Mouse (Mus musculus) megakaryocyte progenitor cell, adult 5-6 weeks (primary cell): ENCODE results near the gene Osbpl2. TPM values are rescaled to one million over a fixed set of nuclear protein-coding genes. Genes with fewer than 3 reads are reported as not detected.
A peak's percentile ranks its signal among the peaks of the same experiment; 100 is the strongest.

ENCODE experiments used
- ATAC-seq: replicated peaks from 2 replicates; pipeline ENCODE4 v1.8.0; 2016; ENCODE audit warnings: mild to moderate bottlenecking, moderate TSS enrichment, inconsistent platforms; ENCODE audit not compliant: poor library complexity
- total RNA-seq, 2 experiments: library from RNA; stranded (forward) in 1 of 2; stranded (reverse) in 1 of 2; fragments of 157-497, 149-512 nt in 1 of 2; fragments of 200-1000 nt in 1 of 2; gene quantifications; 2 replicates each; pipeline versions ENCODE4 v1.2.3 to v1.2.4; 2015 to 2017

Gene Osbpl2
- total RNA-seq, 2 experiments from 2014 or later: 20.0 to 40.8 TPM

DNA sequence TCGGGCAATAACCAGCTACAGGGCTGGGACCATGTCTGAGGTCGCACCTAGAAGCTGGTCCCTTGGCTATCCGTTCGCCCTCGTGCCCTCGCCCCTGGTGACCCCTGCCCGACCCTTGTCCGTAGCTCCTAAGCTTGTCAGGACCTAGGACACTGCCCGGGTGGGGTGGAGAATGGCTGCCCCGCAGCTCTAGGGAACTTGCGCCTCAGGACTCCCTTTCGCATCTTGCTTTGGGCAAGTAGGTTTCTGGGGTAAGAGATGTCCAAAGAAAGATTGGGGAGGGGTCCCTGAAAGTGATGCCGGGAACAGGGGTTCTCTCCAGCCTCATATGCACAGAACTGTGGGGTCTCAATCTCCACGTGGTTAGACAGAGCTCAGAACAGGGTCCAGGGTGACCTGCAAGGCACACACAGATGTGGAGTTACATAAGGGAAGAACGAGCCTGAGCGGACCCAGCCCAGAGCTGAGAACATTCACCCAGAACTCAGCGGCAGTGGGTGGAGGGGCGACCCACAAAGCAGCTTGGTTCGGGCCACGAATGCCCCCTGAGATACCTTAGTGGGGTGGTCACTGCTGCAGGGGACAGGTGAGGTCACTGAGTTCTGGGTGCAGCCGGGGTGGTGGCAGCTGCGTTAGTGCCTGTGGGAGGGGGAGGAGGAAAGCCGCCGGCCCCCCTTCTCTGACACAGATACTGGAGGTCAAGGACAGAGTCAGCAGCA, 14.3 kb upstream of the Osbpl2 start:
- peak; percentile 44 for ATAC-seq

DNA sequence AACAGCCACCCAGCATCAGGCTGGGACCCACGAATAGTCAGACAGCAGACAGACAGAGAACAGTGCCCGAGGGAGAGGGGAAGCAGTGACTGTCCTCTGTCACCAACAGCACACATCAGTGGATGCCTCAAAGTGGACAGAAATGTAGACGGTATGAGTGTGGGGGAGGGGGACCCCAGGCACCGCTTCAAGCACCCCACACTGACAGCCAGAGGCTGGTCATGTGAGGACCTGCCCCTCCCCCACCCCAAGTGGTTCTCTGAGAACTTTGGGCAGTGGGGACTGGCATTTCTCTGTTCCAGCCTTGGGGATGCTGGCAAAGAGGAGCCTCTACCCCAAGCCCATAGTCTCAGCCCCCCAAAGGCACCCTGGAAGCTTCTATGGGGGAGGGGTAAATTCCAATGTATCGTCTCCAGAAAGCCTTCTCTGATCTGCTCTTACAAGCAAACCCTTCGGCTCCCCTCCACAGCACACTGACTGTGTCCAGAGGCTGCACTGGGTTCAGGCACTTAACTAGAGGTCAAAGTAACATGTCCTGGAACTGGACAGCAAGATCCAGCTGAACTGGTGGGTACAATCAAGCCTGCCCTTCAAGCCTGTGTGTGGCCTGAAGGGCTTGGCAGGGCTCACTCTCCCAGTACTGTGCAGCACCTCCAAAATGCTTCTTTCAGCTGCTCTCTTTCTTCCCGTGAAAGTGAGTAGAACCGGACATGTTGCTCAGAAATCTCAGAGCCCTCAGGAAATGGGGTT, 13.5 kb upstream of the Osbpl2 start:
- ATAC-seq: no peak

- ATAC-seq: peak; percentile 59
Measured at GRCm38 (mm10) chr2:180107081-180107480, 12.0 kb upstream of the Osbpl2 start.

DNA sequence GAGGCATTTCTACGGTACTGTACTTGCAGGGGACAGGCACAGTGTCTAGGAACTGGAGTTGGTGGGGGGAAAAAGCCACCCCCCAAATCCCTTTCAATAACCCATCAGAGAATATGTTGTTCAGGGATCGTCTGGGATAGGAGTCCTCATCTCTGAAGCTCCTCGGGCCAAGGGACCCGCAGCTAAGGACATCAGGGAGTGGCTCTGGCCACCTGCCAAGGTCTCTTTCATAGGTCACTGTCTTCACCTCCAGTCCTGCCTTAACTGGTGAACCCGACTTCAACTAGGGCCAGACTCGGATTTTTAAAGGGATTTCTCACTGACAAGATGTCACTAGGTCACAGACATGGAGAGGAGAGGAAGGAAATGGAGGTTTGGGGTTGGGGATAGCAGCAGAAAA, 10.8 kb upstream of the Osbpl2 start:
- ATAC-seq: no peak

- no peak for ATAC-seq
Measured at GRCm38 (mm10) chr2:180113909-180114890, 4.9 kb upstream of the Osbpl2 start.

GRCm38 (mm10) chr2:180115279-180115678, 3.8 kb upstream of the Osbpl2 start:
- no peak for ATAC-seq

DNA sequence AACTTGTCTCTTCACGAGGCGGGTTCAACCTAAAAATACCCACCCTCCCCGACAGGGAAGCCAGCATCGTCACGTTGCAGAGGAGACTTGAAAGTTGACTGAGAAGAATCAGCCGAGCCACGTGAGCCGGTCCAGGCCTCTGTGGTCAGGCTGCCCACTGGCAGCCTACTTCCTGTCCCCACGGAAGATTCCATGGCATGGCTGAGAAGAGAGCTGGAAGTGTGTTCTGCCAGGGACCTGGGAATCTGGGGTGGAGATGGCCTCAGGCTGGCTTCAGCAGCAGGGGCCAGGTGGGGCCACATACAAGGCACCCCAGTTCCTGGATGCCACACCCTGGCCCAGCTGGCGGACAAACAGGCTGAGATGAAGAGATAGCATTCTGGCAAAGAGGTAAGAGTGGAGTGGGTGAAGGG, 3.0 kb upstream of the Osbpl2 start:
- no peak for ATAC-seq

- ATAC-seq: no peak
Measured at GRCm38 (mm10) chr2:180116741-180117484, 2.2 kb upstream of the Osbpl2 start.

DNA sequence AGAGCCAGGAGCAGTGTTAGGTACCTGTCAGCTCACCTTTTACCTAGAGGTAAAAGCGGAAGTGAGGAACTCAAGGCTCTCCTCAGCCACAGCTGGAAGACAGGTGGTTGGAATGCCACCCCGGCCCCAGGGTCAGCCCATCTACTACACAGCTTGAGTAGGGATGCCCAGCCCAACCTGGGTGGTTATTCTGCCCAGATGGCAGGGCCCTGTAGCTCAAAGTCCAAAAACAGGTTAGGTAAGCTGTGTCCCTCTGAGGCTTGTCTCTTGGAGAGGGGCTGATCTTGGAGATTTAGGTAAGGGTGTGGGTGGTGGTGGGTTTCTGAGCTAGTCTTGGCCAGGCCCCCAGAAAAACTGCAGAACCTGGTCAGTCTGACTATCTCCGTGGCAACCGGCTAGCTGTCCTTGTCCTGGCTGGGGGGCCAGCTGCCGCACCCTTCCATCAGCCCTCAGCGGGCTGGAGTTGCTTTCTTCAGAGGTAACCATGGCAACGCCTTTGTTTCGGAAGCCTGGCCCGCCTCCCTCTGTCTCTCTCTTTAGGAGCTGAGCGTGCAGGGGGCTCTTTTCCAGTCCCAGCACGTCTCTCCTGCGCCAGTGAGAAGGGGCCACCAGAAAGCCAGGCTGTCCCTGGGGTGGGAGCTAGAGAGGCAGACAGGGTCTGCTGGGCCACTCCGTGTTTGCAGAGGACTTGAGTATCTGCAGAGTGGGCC, 1.5 kb upstream of the Osbpl2 start:
- ATAC-seq: no peak

DNA sequence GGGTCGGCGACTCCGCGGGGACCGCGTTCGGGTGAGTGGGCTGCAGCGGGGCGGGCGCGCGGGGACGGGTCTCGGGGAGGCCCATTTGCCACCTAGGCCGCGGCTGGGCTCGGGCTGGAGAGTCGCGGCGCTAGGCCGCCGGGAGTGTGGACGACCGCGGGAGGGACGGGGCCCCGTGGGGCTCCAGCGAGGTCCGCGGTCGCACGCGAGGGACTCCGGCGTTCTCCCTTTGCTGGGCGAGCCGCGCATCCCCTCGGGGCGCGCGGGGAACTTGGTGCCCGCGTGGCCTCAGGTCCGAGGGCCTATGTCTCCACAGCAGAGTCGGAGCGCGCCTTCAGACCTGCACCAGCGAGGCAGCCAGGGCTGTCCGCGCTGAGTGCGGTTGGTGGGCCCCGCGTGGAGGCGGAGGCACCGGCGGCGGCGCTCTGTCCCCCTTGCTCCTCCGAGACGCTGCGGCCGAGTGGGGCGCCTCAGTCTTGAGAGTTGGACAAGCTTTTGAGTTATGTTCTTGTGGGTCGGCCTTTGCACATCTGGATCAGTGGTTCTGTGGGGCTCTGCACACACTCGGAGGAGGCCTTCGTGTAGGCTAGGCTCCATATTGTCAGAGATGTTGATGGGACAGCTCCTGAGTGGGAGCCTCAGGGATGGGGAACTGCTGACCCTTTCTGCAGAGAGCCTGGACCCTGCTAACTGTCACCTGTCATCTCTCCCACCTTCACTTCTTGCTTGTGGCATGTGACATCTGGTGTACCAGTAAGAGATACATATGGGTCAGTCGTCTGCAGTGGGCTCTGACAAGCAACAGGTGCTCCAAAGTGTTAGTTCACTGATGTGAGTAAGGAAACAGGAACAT, 559 bp downstream of the Osbpl2 start:
- ATAC-seq: peak; percentile 7; the same call in 1 of the 2 replicates

DNA sequence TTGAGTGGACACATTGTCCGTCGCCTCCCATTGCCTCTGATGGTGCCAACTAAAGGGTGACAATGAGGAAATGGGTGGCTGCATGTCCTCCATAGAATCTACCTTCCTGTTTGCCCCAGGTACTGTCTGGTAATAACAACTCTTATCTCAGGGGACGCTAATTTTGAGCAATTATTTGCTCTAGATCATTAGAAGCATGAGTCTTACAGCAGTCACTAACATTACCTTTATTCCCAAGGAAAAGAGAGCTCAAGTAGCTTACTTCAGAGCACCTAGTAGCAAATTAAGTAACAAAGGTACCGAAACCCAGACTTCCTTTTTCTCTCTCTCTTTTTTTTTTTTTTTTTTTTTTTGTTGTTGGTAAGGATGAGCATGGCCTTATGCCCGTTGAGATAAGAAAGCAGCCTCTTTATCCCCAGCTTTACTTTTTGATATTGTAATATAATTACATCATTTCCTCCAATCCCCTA, 1.2 kb downstream of the Osbpl2 start:
- ATAC-seq: peak; percentile 10; the same call in 1 of the 2 replicates

GRCm38 (mm10) chr2:180124192-180124591, 5.1 kb downstream of the Osbpl2 start:
- no peak for ATAC-seq

DNA sequence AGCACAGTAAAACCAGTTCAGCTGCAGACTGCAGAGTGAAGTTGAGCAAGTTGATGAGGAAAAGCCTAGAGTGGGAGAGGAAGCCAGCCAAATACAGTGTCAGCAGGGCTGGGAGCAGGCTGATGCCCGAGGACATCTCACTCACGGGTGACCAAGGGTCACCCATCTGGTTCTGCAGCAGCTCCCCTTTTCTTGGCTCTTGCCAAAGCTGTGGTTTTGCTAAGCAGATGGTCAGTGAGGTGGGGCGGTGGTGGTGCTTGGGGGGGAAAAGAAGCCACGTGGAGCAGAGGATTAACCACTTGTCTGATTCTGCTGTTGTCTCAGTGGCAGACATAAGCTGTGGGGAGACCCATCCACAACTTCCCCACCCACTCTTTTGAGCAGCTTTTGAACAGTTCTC, 7.1 kb downstream of the Osbpl2 start:
- ATAC-seq: peak; percentile 70

DNA sequence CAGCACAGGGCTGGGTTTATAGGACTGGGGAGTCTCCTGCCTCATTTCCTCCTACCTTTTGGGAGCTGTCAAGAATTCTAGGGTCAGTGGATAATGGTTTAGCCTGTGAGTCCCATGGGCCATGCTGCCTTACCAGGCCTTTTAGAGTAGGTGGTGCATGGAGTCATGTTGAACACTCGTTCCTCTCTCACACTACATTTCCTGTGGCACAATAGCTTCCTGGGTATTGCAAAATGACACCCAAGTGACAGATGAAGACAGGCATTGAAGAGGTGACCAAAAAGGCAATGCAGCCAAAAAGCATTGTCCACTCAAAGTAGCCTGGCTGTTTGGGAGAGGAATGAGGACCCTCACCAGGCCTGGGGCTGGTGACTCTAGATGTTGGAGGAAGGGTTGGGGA, 8.6 kb downstream of the Osbpl2 start:
- peak; percentile 85 for ATAC-seq

GRCm38 (mm10) chr2:180133231-180133630, 14.1 kb downstream of the Osbpl2 start:
- no peak for ATAC-seq

DNA sequence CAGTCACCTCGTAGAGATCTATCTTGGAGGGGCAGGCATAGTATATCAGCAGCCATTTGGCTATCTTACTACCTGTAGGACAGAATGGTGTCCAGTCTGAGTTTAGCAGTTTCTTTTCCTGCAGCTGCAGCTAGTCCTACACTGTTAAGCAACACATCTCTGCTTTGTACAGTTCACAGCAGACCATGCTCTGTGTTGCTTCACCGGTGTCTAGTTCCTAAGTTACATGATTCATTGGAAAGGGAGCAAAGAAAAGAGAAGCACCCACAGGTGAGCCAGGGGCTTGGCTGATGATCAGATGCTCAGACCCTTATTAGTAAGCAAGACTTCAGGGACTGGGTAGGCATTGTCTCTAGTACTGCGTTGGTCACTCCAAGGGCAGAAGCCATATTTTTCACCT, 14.8 kb downstream of the Osbpl2 start:
- ATAC-seq: peak; percentile 70

DNA sequence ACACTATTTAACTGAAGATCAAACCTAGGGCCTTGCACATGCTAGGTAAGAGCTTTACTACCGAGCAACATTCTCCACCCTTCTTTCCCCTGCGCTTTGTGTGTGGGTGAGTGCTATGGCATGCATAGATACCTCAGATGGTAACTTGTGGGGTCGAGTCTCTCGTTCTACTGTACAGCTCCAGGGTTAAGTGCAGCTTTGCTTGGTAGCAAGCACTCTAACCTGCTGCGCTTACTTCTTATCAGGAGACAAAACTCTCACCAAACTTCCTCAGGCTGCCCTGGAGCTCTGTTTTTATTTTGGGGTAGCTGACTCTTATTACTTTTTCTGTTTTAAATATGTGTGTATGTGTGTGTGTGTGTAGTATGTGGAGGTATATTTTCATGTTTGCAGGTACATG, 16.3 kb downstream of the Osbpl2 start:
- peak; percentile 39; the same call in 1 of the 2 replicates for ATAC-seq

DNA sequence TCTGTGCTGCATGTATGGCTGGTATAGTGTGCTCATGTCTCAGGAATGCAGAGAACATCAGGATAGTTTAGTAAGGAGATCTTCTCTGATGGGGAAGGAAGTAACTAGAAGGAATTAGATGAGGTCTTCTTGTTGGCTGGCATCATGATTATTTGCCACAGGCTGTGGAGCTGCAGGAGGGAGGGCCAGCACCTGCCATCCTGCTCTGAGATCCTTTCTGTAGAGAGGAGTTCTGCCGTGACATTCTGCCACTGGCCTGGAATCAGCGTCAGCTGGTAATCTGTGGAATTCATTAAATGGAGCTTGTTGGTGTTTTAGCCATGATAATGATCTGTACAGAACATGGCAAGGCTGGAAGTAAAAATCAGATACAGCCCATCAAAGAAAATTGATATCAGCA, 27.0 kb downstream of the Osbpl2 start:
- ATAC-seq: no peak

GRCm38 (mm10) chr2:180147379-180147778, 28.3 kb downstream of the Osbpl2 start:
- no peak for ATAC-seq
